Mouse (Mus musculus) megakaryocyte, embryonic 14.5 days (primary cell): ENCODE data around the gene Plekhs1.

Experiments used
- FLI1 ChIP-seq: IDR thresholded peaks from 2 replicates; pipeline ENCODE4 v1.6.1; 2012; ENCODE audit warnings: low read length, inconsistent platforms, mixed read lengths
- GATA1 ChIP-seq: IDR thresholded peaks from 3 replicates; pipeline ENCODE4 v1.6.1; 2012; ENCODE audit warnings: mixed read lengths, low read length, inconsistent platforms, borderline replicate concordance

- TF ChIP-seq GATA1 = no peak
- TF ChIP-seq FLI1 = no peak
These were observed 6.6 kb upstream of the Plekhs1 start for GRCm38 (mm10) chr19:56454862-56455261.
